Mouse (Mus musculus) brain, embryonic 18.5 days (tissue): ENCODE measurements around the gene Mlxipl.

Experiments used
- DNase-seq: peaks from one replicate; pipeline ENCODE4 v3.0.0-alpha.2; 2012; ENCODE audit warnings: low read depth, low spot score

Gene Mlxipl

GRCm38 (mm10) chr5:135145955-135146354, 56.3 kb downstream of the Mlxipl start:
- DNase-seq, result no peak

DNA sequence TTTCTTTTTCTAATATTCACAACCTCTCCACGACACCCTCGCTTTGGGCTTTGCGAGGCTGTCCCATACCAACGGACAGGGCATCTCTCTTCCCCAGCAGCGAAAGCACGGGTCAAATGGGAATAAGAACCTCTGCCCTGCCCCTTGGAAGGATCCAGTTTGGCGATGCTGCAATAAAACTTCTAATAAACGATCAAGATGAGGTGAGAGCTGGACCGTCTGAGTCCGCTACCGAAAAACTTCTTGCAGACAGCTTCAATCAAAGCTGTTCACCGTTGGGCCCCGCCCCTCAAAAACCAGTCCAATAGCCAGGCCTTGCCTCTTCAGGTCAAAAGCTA, 59.0 kb downstream of the Mlxipl start:
- no peak for DNase-seq

DNA sequence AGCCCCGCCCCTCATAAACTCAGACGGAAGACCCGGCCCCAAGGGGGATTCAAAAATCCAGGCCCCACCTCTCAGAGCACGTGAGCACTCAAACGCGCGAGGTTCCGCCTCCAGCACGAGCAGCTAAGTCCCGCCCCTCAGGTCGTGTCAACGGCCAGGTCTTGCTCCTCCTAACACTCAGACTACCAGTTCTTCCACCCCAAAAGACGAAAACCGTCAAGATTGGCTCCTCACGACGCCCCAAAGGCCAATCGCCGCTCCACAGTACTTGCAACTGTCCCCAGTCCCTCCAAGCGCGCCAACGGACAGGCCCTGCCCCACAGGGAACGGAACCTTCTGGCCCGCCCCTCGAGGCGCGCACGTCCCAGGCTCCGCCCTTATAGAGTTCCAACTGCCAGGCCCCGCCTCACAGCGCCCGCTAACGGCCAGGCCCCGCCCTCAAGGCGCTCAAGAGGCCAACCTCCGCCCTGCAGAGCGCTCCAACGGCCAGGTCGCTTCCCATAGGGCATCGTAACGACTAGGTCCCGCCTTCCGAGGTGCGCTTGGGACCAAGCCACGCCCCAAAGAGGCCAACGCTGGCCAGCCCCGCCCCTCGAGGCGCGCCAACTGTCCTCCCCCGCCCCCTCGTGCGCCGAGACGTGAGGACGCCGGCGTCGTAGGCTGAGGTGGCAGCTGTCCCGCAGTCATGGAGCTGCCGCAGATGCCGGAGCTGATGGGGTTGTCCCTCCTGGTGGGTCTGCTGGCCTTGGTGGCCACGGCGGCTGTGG, 59.5 kb downstream of the Mlxipl start, which contains the start of gene Tbl2:
Gene Tbl2, plus strand, starts transcription at position 605 of the 767 bp plus-strand sequence.
- peak; percentile 92 for DNase-seq

GRCm38 (mm10) chr5:135149820-135150178, 60.1 kb downstream of the Mlxipl start:
- DNase-seq, result no peak

- DNase-seq, result no peak
Observed at GRCm38 (mm10) chr5:135156496-135156895, 66.8 kb downstream of the Mlxipl start.

DNA sequence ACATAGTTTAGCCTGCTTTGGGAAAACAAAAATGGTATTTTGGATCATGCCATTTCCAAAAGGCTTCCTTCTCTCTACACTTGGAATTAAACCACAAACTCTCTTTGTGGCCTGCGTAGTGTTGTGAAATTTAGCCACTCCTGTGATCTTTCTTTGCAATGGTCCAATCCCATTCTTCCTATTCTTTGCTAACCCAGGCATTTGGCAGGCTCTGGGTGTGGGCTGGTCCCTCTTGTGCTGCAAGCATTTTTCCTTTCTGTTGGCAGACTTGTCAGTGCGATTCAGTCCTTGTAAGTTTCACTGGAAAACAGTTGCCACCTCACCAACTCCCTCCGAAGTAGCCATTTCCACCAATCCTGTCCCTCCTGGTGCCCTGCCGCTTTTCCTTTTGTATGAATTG, 71.5 kb downstream of the Mlxipl start:
- DNase-seq, result no peak

- no peak for DNase-seq
Observed at GRCm38 (mm10) chr5:135161650-135162049, 72.0 kb downstream of the Mlxipl start.

- no peak for DNase-seq
Observed at GRCm38 (mm10) chr5:135162361-135162760, 72.7 kb downstream of the Mlxipl start.

GRCm38 (mm10) chr5:135162821-135163220, 73.1 kb downstream of the Mlxipl start:
- no peak for DNase-seq

DNA sequence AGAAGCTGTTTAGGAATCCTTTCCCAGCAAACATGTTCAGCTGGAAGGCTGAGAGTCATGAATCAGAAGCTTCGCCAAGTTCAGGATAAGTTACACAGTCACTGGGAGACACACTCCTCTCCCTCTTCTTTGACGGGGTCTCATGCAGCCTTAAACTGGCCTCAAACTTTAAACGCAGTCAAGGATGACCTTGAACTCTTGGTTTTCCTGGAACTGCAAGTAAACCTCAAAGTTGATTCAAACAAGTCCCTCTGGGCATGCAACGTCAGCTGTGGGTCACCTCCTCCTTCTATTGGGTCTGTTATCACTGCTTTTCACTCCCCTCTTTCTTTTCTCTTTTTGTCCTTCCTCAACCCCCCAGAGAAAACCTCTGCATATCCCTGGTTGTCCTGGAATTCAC, 77.2 kb downstream of the Mlxipl start:
- no peak for DNase-seq

DNA sequence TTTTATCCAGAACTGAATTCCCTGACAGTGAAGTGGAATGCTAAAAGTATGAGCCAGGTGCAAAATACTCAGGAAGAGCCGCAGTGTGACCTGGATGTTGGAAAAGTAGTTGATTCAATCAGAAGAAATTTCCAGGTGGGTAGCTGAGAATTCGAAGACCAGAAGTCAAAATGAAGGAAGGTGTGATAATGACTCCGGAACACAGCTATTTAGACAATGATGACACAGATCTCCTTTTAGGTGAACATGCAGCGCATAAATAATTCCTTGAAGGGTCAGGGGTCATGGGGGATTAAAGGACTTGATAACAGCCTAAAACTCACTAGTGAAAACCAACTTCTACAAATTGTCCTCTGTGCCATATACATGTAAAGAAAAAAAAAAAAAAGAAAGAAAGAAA, 77.8 kb downstream of the Mlxipl start:
- DNase-seq, result no peak

- peak; percentile 93 for DNase-seq
Observed at GRCm38 (mm10) chr5:135168063-135169062, 78.7 kb downstream of the Mlxipl start, which contains the start of gene Bcl7b. Gene Bcl7b (plus strand): TSS chr5:135168283.

- DNase-seq, result no peak
Observed at GRCm38 (mm10) chr5:135169479-135169878, 79.8 kb downstream of the Mlxipl start.

GRCm38 (mm10) chr5:135171688-135172220, 82.1 kb downstream of the Mlxipl start:
- no peak for DNase-seq

GRCm38 (mm10) chr5:135172986-135173385, 83.3 kb downstream of the Mlxipl start:
- DNase-seq, result no peak

DNA sequence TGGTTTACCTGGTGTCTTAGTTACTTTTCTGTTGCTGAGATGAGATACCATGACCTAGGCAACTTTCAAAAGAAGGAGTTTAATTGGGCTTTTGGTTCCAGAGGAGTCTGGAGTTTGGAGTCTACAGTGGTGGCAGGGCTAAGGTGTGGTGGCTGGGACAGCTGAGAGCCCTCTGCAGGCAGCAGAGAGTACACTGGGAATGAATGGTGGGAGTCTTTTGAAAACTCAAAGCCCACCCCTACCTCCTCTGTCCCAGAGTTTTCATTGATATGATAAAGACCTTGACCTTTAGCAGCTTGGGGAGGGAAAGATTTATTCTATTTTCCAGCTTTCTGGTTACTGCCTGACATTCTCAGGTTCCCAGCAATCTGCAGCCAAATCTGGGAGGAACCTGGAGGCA, 85.4 kb downstream of the Mlxipl start:
- DNase-seq, result no peak

DNA sequence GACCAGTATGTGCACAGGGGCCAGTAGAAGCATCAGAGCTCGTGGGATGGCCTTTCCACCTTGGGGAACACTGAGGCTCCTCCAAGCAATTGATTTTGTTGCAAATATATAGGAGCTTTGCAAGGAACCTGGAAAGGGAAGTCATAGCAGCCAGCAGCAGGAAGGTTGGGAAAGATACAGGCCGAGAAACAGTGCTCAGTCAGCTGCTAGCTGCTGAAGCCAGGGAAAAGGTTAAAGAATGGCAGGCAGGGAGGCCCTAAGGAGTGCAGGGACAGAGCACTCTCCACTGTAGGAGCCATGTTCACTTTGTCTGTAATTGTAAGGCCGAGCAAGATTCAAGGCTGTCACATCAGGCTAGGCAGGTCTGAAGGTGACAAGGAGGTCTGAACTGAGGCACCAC, 88.8 kb downstream of the Mlxipl start:
- DNase-seq, result no peak

DNA sequence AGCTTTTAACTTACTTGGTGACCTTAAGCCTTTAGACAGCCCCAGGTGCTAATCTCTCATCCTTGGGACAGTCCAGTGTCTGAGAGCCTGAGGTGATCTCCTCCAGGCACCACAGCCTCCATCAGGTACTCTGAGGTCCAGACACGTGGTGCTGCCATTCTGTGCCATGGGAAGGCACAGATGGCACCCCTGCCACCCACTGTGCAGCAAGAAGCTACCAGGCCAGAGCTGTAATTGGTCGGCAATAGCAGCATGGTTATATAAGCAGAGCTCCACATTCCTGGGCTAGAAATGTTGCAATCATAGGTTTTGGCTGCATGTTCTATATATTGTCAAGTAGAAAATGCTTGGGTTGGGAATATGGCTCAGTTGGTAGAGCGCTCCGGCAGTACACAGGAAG, 89.3 kb downstream of the Mlxipl start:
- DNase-seq, result no peak

DNA sequence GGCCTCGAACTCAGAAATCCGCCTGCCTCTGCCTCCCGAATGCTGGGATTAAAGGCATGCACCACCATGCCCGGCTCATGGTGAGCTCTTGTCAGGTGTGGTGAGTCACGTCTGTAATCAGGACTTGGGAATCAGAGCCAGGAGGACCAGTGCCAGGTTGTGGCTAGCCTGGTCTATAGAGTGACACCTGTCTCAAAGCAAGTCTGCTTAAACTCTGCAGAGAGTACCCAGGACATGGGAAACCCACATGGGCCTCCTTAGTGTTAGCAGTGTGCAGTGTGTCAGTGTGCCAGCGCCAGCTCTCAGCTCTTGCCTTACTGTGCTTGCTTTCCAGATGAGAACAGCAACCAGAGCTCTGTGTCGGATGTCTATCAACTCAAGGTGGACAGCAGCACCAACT, 89.9 kb downstream of the Mlxipl start:
- DNase-seq, result no peak

- DNase-seq, result no peak
Observed at GRCm38 (mm10) chr5:135180796-135181195, 91.1 kb downstream of the Mlxipl start.

DNA sequence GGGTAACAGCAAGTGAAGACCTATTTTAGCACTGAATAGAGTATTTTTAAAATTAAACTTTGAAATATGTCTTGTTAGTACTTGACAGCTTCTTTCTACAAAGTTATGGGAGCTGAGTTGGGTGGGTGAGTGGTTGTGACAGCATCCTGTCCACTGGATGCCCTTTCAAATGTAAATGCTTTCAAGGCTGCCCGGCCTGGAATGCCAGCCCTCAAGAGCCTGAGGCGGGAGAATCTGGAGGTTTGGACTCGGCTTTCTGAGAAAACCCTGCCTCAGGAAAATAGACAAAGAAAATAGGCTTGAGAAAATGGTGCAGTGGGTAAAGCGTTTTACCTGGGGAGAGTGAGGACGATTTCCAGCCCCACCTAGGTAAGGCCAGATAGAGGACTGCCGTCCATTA, 92.1 kb downstream of the Mlxipl start:
- DNase-seq, result no peak

DNA sequence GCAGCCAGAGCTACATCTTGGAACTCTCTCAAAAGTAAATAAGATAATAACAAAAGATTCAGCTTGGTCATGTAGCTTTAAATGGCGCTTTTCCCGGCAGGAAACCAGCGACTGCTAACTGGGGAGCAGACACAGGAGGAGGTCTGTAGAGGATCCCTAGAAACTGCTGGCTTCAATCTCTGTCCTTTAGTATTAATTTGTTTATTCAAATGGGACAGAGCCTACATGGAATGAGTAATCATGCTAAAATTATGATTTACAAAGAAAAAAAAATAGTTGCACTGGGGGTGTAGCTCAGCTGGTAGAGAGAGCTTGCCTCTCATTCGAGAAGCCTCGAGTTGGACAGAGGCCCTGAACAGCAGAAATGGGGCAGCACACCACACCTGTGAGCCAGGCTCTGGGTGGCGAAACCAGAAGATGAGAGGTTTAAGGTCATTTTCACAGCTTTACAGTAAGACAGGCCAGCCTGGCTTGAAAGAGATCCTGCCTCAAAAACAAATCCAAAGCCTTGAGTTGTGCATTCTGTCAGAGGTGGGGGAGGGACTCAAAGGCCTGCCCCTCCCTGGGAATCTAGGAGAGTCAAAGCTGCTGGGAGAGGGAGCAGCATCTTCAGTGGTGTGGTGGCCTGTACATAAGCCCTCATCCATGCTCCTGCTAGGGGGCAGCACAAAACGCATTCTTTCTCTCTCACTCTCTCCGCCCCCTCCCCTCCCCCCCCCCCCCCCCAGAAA, 93.6 kb downstream of the Mlxipl start:
- DNase-seq, result no peak
